Mouse (Mus musculus) left cerebral cortex, postnatal 25 days (tissue): ENCODE results near the gene Ppp4c. TPM values are rescaled to one million over a fixed set of nuclear protein-coding genes. Genes with fewer than 3 reads are reported as not detected.

ENCODE experiments used
- DNase-seq, 2 experiments: peaks; one replicate each; pipeline ENCODE4 v3.0.0; 2022; ENCODE audit warnings: low spot score in 2 of 2, mixed read lengths in 1 of 2
- intact Hi-C: fragments of 180-260 bp; cut with DNase I; formaldehyde crosslinking; loops from one replicate; pipeline ENCODE4 v1.15.1; 2025
- total RNA-seq, 2 experiments: library from RNA; stranded (reverse); gene quantifications; 2 replicates each; pipeline ENCODE4 v1.2.3; 2021

Ppp4c gene
- total RNA-seq, result 10 to 100 TPM; 48.1 to 51.3 TPM

DNA sequence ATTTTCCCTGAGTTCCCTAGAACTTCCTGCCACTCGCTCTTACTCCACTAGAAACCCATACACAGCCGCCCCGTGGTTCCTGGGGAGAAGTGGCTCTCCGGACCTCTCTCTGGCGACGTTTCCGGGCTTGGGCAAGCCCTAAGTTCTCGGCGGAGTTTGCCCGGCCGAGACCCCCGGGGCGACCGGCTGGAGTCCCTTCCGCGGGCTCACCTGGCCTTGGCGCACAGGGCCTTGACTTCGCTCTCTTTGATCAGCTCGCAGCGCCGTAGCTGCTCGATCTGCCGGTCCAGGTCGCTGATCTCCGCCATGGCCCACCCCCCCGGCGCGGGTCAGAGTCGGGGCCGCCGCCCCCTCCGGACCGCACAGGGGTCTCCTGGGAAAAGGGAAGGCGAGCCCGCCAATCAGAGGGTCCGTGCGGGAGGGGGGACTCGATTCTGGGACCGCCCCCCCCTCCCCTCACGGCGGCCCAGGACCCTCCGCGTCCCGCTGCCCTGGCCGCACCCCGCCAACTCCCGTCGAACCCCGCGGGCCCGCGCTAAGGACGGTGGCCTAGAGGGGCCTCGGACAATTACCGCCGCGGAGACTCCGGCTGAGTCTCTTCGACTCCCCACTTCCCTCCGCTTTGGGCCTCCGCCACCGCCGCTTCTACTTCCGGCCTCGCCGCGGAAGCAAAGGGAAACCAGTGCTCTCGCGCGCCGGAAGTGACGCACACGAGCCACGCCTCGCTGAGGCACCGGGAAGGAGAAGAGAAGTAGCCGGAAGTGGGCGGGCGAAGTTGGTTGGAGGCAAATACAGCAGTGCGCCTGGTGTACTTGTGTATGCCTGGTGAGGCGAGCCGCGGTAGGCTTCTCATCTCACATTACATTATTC is at the start of gene Ppp4c:
Ppp4c (minus strand) TSS at position 646 of the 870 bp plus-strand sequence.
- peak; percentile 97 to 98 for DNase-seq
- intact Hi-C loops, result no loop called here

DNA sequence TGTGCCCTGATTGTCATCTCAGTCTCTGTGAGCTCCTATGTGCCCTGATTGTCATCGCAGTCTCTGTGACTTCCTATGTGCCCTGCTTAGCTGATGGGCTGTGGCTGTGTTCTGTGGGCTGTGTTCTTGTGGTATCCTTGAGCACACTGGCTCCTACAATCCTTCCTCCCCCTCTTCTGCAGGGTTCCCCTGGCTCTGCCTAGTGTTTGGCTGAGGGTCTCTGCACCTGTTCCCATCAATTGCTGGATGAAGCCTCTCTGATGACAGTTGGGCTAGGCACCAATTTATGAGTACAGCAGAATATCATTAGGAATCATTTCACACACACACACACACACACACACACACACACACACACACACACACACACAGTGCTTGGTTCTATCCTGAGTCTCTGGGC is 41.0 kb upstream of the Ppp4c start:
- intact Hi-C loops, result loop anchor here (10.0 kb wide), 1 partner anchor 352 kb away; no protein-coding TSS in a partner anchor
- no peak for DNase-seq

DNA sequence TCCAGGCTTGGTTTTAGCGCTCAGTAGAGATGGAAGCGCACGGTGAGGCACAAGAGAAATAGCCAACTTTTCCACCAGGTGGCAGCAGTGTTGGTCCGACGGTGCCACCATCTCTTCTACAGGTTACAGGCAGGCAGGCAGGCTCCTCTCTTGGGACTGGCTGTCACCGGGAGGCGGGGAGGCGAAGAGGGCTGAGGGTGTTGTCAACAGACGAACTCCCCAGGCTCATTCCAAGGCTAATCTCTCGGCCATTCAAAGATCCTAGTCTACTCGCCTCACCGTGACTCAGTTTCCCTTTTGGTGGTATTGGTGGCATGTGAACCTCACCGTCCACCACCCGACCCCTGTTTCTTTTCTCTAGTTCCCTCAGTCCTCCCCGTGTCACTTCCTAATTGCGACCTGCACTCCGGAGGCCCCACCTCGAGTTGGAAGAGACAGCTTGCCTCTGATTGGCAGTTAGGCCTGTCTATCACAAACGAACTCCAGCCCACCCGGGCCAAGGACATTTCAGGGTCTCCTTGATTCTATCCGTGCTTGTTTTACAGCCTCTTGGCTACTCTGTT is 39.8 kb upstream of the Ppp4c start:
- intact Hi-C loops, result loop anchor here (10.0 kb wide), 1 partner anchor 353 kb away; no protein-coding TSS in a partner anchor
- peak; percentile 81 to 85 for DNase-seq

DNA sequence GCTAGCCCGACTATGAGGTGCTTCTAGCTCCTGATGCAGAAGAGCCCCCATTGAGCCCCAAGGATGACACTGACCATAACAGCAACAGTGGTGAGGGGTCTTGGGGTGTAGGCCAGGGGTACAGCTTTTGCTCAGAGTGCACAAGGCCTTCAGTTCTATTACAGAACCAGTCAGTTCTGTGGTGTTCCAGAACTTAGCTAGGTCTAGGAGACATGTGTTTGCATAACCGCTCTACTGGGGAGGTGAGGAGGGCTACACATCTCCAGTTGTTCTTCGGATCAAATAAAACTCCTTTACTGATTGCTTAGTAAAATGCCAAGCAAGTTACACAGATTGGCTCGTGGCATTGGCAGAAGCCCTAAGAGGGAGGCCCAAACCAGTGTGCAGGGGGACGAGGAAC is 39.2 kb upstream of the Ppp4c start, which contains the start of gene 4930451I11Rik:
4930451I11Rik (minus strand) TSS at position 101 of the 400 bp plus-strand sequence.
- no peak for DNase-seq
- intact Hi-C loops, result loop anchor here (2.0 to 10.0 kb wide), 2 partner anchors 279 to 353 kb away; no protein-coding TSS in a partner anchor

DNA sequence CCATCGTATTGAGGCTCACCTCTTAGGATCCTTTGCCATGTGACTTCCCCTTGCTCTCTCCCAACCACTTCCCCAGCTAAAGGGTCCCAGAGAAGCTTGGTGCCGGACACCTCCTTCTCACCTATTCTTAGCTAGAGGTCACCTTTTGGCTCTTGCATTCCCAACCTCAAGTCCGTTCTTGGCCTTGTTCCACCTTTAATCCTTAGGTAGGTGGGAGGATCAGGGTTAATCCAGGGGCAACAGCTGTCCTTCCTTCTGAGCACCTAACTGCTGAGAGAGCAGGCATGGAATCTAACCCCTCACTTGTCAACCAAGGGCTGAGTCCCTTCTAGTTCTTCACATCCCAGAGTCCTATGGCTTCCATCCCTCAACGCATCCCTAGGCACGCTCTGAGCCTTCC is 33.7 kb upstream of the Ppp4c start:
- intact Hi-C loops, result loop anchor here (2.0 kb wide), 1 partner anchor 35 kb away; the partner anchor contains the start of gene Hirip3
- no peak for DNase-seq

DNA sequence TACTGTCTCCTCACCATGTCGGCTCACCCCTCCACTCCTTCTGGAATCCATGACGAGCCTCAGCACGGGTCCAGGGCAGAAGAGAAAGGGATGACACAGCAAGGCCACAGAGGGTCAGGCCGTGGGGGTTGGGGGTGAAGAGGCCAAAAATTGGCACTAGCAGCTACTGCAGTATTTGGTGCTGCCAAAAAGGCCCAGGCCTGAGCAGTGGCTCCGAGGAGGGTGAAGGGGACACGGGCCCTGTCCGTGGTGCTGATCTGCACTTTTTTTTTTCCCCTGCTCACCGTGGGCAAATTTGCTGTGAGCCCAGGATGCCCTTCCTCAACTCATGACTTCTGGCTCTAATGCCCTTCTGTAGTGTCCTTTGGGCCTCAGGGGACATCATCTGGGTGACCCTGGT is 33.1 kb upstream of the Ppp4c start:
- no peak for DNase-seq
- intact Hi-C loops, result loop anchor here (2.0 kb wide), 1 partner anchor 35 kb away; the partner anchor contains the start of gene Hirip3

DNA sequence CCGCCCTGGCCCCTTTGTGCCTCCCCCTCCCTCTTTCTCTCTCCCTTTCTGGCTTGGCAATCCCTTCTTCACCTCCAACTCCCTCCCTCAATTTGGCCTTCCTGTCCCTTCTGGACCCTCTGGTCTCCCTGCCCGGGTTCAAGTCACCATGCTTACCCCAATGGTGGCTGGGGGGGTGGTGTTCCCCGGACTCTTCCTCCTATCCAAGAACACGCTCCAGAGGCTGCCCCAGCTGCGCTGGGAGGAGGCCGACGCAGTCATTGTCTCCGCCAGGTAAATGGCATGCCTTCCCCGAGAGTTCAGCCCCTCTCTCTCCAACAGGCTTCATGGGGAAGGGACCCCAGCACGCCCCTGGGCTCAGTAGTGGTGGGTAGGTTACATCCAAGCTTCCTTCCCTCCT is 31.6 kb upstream of the Ppp4c start:
- intact Hi-C loops, result loop anchor here (2.0 to 5.0 kb wide), 4 partner anchors 37 to 287 kb away; partner anchors contain the start of genes Hirip3, Maz and Sez6l2
- no peak for DNase-seq

DNA sequence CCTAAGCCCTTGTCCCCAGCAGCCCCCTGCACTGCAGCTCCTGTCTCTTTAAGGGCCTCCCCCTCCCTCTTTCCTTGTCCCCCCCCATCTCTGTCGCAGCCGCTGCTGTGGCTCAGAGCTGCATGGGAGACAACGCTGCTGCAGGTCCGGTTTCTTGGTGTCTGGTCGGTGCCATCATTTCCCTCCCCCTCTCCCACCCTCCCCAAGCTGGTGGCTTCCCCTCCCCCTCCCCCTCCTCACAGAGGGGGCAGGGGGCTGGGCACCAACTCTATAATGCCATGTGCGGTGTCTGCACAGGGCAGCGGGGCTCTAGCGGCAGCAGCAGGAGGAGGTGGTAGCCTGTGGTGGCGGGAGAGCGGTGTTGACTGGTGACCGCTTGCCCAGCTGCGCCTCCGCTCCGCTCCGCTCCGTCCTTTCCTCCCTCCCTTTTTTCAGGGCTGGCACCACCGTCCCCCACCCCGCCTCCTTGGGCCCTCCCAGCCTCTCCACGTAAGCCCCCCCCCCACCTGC is 31.0 kb upstream of the Ppp4c start:
- DNase-seq, result peak; percentile 24 to 45
- intact Hi-C loops, result loop anchor here (2.0 to 5.0 kb wide), 3 partner anchors 128 to 288 kb away; partner anchors contain the start of genes Maz and Sez6l2

DNA sequence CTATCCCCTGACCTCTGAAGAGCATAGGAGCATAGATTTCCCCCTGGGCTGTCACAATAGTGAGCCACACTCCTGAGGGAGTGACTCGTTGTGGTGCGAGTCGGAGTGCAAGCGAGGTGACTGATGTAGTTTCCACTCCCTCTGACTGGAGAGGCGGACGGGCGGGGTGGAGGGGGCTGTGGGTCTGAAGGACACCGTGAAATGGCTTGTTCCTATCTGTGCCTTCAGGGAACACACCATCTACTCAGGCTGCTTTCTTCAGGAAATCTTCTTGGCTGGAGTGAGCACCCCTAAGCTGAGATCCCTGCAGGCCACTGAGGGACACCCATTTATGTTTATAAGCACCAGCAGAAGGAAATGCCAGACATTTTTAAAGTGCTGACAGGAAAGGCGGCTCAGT is 30.4 kb upstream of the Ppp4c start:
- DNase-seq, result peak in 1 of 2 experiments; percentile 43
- intact Hi-C loops, result loop anchor here (2.0 to 5.0 kb wide), 3 partner anchors 128 to 288 kb away; partner anchors contain the start of genes Maz and Sez6l2

DNA sequence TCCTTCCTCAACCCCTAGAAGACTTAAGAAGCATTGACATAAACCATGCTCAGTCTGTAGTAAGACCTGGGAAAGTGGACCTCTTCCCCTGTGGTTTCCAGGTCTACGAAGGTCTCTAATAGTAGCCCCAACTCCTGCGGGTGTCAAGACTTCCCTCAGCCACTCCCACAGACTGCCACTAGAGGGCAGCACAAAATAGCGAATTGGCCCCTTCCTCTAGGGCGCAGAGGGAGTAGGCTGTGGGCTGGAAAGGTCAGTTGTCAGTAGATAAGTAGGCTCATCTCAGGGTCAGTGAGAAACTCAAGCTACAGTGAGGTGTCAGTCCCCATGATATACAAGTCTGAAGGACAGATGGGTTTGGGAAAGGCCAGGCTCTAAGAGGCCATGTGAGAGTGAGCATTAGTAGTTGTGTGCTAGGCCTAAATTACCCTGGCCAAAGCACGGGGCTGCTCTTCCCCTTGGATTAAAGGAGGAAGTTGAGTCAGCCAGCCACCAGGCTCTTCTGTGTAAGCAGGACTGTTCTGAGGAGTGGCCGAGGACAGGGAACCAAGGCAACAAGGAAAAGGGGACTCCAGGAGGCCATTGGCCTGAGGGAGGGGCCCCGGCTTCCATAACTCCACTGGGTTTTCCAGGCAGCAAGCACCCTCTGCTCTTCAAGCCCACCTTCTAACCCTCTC is 29.7 kb upstream of the Ppp4c start:
- peak; percentile 72 to 77 for DNase-seq
- intact Hi-C loops, result loop anchor here (2.0 to 5.0 kb wide), 3 partner anchors 129 to 289 kb away; partner anchors contain the start of genes Maz and Sez6l2

DNA sequence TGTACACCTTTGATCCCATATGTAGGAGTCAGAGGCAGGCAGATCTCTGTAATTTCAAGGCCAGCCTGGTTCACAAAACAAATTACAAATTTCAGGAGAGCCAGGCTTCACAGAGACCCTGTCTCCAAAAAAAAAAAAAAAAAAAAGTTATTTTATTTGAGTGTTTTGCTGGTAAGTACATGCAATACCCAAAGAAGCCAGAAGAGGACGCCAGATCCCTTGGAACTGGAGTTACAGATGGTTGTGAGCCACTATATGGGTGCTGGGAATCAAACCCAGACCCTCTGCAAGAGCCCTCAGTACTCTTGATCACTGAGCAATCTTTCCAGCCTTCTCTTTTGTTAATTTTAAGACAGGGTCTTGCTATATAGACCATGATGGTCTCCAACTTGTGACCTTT is 26.5 kb upstream of the Ppp4c start:
- DNase-seq, result no peak
- intact Hi-C loops, result no loop called here

DNA sequence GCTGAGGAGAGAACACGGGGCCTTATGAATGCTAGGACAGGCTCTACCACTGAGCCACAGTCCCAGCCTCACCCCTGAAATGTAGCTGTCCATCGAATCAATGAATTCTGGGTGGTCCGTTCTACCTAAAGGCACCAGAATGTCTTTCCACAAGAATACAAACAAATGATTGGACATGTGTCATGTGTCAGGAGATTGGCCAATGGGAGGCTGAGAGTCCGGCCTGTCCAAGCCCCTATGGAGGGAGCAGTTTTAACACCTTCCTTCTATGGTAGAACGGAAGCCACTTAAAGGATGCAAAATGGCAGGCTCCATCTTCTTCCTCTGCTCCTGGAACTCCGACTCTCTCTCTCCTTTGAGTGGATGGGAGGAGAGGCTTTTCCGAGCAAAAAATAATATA is 25.3 kb upstream of the Ppp4c start:
- DNase-seq, result no peak
- intact Hi-C loops, result no loop called here

DNA sequence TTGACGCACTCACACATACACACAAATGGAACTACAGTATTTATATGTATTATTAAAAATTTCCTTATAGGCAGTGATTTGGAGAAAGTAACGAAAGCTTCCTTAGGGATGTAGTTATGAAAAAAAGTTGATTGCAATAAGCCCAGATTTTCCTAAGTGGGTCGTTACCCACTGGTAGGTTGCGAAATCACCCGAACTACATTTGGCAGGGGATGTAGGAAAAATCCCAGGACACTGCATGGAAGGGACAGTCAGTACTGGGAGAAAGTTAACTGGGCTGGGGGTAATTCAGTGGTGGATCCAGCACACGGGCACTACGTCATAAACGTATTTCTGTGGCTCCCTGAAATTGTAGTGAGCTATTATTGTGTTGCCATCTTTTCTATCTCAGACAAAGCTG is 24.2 kb upstream of the Ppp4c start:
- no peak for DNase-seq
- intact Hi-C loops, result no loop called here

DNA sequence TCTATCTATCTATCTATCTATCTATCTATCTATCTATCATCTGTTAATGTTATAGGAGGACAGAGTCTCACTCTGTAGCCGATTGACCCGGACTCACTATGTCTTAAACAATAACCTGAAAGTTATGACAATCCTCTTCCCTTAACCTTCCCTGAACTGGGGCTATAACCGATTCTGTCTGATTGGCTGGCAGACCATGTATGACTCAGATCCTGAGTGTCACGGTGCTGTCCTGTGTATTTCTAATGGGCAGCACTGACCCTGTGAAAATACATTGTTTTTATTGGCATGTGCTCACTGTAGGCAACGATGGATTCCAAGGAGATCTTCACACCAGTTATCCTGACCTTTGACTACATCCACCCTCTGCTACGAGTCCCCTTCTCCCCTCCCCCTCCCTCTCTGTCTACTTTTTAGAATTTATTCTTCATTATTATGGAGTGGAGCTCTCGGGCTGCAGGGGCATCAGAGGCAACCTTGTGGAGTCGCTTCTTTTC is 23.5 kb upstream of the Ppp4c start:
- intact Hi-C loops, result no loop called here
- DNase-seq, result no peak

DNA sequence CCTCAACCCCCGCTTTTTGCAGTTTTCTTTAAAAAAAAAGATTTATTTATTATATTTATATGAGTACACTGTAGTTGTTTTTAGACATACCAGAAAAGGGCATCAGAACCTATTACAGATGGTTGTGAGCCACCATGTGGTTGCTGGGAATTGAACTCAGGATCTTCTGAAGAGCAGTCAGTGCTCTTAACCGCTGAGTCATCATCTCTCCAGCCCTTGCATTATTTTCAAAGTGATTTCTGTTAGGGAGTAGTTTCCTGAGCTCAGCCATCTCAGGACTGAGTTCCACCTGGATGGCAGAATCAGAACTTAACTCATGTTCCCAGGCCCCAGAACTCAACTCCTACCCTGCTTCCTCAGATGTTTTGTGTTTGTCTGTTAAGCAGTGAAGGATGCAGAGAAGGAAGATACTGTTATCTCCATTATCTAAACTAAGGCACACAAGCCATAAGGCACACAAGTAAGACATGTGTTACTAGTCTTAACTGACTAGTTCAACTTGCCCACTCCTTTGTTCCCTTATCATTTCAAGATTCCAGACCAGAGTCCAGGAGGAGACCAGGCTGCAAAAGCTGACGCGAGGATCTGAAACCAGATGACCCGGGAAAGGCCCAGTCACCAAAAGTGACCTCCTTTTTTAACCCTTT is 17.6 kb upstream of the Ppp4c start:
- intact Hi-C loops, result no loop called here
- DNase-seq, result no peak

DNA sequence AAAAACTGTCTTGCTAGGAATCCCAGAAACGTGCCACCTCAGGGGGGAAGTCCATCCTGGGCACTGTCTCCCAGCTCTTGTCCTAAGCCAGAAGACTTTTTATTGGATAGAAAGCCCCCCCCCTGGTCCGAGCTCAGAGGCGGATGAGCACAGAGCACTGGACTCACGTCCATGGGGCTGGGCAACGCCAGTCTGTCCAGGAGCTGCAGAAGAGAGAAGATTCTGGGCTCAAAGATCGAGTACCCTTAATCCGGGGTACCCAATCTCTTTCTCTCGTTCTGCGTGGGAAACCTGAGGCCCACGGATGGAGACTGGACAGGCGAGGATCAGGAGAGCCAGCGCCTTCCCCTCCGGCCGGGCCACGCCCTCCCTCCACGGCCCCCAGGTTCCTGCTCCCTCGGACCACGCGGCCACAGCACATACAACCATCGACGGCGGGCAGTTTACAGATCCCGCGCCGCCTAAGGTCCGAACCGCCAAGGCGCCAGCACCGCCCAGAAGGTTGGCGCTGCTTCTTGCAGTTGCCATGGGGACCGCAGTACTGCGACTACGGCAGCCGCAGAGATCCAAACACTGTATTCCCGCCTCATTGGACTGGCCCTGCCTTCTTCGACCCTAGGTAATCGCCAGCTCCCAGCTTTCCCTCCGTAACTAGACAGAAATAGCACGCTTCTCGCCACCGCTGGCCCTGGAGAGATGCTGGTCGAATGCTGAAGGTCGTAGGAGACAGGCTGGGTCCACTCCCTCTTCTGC is 16.6 kb upstream of the Ppp4c start:
- intact Hi-C loops, result no loop called here
- DNase-seq, result peak; percentile 90 to 96

DNA sequence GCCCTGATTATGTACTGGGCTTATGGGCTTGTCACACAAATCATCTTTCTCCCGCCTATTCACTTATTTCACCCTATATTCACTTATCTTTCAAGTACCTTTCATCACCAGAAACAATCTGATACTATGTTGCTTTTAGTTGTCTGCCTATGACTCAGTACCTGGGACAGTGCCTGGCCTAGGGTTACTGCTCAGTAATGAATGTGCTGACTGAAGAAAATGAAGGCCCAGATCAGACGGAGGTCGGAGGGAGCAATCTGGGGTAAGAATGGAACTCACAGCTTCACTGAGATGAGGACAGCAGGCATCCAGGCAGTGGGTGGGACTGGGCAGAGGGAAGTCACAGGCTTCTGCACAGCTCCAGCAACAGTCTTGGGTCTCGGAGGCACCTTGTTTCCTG is 15.1 kb upstream of the Ppp4c start:
- no peak for DNase-seq
- intact Hi-C loops, result no loop called here

DNA sequence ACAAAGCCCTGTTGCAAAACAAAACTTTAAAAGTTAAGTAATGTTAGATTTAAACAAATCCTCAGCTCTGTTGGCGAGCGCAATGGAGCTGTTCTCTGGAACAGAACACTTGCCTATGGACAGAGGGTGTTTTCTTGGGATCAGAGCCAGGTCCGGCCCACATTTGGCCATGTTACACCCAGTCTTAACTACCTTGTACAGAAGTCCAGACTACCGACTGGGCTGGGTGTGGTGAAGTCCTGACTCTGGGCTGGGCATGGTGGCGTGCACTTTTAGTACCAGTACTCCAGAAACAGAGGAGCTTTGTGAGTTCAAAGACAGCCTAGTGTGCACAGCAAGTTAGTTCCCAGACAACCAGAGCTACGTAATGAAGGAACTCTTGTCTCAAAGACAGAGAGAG is 14.7 kb upstream of the Ppp4c start:
- no peak for DNase-seq
- intact Hi-C loops, result no loop called here
